Mouse (Mus musculus) activated CD4-positive, CD25-positive, alpha-beta regulatory T cell, adult 9 weeks (primary cell): ENCODE data around the gene Zan. TPM values are rescaled to one million over a fixed set of nuclear protein-coding genes. Genes with fewer than 3 reads are reported as not detected.

Experiments used
- polyA plus RNA-seq: library from polyadenylated mRNA; unstranded; fragments of 100-300 nt; shearing (Covaris generic); gene quantifications from one replicate; pipeline ENCODE4 v1.2.1, GENCODE M21; 2017

Zan gene
- polyA plus RNA-seq, result 0.26 TPM

DNA sequence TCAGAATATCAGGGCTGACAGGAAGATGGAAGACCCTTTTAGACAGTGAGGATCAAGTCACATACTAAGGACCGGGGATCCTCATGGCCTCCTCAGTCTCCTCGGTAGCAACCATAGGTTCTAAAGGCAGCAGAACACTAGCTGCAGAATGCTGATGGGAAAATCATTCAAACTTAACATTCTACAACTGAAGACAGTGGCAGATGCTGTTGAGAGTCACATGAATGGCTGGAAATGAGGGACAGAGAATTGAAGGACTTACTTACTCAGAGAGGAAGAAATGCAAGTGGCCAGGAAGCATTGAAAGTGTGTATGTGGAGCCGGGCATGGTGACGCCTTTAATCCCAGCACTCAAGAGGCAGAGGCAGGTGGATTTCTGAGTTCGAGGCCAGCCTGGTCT lies at the start of gene Zan:
Gene Zan, minus strand, starts transcription at position 101 of the 400 bp plus-strand sequence.

DNA sequence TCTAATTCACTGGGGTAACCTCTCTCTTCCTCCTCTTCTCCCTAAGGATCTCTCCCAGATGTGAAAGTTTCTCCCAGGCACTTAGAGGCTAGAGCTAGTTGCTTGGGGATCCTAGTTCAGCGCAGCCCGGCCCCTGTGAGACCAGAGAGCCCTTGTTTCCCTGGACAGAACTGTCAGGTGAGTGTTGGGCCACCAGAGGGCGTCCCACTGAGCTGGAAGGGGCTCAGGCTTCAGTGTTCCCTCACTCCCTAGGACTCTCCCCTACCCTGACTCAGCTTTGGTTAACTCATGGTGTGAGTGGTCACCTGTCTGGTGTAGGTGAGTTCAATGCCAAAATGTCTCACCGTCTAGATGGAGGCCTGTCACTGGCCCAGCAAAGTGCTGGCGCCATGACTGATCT lies 41.6 kb upstream of the Zan start, which contains the start of gene Gigyf1:
Gene Gigyf1, plus strand, starts transcription at position 113 of the 400 bp plus-strand sequence.

DNA sequence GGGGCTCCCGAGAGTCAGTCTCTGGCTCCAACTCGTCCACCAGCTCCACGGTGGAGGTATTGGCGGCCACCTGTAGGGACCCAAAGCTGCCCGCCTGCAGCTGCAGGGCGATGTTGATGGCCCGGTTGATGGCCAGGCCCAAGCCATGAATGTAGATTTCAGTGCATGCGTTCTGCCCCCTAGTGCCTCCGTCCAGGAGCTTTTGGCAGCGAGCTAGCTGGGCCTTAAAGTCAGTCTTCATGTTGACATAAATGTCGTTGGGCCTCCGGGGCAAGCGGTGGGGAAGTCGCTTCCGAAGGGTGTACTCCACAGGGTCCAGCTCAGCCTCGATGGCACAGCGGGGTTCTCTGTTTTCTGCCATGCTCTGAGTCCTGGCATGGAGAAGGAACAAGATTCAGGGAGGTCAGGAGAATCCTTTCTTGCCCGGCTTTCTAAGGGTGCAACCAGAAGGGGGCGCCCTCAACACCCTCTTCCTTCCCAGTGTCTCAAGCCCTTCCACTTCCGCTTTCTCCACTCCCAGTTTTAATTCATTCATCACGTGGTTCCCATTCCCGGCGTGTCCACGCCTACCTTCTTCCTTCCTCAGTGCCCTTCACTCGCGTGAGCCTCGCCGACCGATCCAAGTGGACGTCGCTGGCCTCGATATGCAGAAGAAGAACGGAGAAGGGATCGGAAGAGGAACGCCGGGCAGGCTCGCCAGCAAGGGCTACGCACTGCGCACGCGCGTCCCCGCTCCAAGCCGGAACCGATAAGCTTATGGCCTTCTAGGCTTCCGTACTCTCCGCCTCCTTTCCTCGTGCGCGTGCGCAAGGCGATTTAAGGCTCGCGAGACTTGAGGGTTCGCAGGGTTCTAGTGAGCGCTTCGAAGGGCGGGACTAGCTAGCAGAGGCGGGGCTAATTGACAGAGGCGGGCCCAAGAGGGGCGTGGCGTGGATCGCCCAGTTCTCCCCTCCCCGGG lies 25.1 kb upstream of the Zan start, which contains the start of gene Pop7:
Gene Pop7, minus strand, starts transcription at position 810 of the 958 bp plus-strand sequence.

DNA sequence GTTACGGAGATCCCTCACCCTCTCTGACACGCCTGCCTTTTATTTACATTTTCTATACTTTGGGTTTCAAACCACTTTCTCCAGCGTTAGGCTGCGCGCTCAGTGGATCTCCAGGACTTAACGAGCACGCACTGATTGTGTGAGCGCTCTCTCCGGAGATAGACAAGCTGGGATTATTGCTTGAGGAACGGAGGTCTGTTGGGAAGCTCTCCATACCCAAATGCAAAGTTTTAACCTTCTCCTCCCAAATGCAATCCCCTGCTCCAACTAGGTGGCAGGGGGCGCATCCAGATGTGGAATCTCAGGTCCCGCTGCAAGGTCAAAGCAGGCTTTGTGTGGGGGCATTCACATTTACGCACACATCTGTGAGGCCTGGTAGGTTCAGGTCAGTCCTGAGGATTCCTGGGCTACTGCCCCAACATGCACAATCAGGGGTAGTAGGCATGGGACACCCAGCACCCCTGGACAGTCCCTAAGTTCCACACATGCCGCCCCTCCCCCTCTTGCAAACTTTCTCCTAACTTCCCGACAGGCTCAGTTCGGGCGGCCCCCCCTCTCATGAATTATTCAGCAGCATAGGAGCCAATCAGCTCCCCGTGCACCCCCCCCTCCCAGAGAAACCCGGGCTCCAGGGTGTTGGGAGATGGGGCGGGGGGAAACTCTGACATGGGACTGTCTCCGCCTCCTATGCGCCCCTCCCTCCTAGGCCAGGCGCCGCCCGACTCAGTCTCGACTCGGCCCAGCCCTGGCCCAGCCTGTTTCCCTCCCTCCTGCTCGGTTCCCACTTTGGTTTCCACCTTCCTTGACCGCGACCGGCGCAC lies 127.3 kb downstream of the Zan start, which contains the start of gene Ephb4:
Gene Ephb4, plus strand, starts transcription at position 726 of the 821 bp plus-strand sequence.

DNA sequence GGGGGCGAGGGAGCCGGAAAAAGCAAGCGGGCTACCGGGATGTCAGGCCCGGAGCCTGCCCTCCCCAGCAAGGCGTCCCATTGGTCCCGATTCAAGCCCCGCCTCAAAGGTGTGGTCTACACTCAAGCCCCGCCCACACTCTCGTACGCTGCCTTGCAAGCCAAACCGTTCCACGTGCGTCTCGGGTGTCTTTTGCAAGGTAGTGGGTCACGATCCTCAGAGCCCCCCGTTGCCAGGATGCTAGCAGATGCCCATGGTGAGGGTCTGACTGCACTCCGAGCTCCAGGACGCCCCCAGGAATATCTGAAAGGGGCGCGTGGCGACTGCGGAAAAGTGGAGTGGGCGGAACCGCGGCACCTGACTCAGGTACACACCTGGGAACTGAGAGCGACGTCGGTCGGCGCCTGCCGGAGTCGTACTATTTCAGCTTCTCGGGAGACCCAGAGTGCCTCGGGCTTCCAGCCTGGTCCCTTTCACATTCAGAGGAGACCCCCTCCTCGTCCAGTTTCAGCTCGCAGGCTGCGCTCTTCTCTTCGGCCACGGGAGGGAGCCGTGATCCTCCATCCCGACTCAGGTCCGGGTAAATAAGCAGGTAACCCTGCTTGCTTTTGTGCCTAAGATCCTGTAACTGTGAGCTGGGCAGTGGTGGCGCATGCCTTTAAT lies 143.2 kb downstream of the Zan start, which contains the start of gene Slc12a9:
Gene Slc12a9, minus strand, starts transcription at position 86 of the 663 bp plus-strand sequence.

Other genes starting within 250 kb of the Zan start
- gene Ache, start 189.5 kb downstream of the Zan start, polyA plus RNA-seq, result 0.33 TPM
- gene Ufsp1, start 182.4 kb downstream of the Zan start, polyA plus RNA-seq, result 2.5 TPM
- gene Srrt, start 169.4 kb downstream of the Zan start, polyA plus RNA-seq, result 112 TPM
- gene Trip6, start 162.7 kb downstream of the Zan start, polyA plus RNA-seq, result 7.7 TPM
- gene Slc12a9, start 143.5 kb downstream of the Zan start, polyA plus RNA-seq, result 28.4 TPM
- not detected for gene Ephb4, start 127.0 kb downstream of the Zan start, polyA plus RNA-seq
- gene Pop7, start 25.5 kb upstream of the Zan start, polyA plus RNA-seq, result 52.7 TPM
- gene Gigyf1, start 41.5 kb upstream of the Zan start, polyA plus RNA-seq, result 3.3 TPM
- gene Epo, start 56.2 kb upstream of the Zan start, polyA plus RNA-seq, result not detected
- gene Gnb2, start 56.4 kb upstream of the Zan start, polyA plus RNA-seq, result 216 TPM
- not detected for gene Actl6b, start 76.5 kb upstream of the Zan start, polyA plus RNA-seq
- 0.68 TPM for gene Tfr2, start 92.8 kb upstream of the Zan start, polyA plus RNA-seq
- gene Mospd3, start 124.0 kb upstream of the Zan start, polyA plus RNA-seq, result 94.8 TPM
- gene Pcolce, start 136.7 kb upstream of the Zan start, polyA plus RNA-seq, result 2.3 TPM
- 0.40 TPM for gene Fbxo24, start 151.9 kb upstream of the Zan start, polyA plus RNA-seq
- 322 TPM for gene Lrch4, start 152.1 kb upstream of the Zan start, polyA plus RNA-seq
- 81.4 TPM for gene Gm20605, start 152.1 kb upstream of the Zan start, polyA plus RNA-seq
- gene Sap25, start 164.3 kb upstream of the Zan start, polyA plus RNA-seq, result 137 TPM
- not detected for gene Irs3, start 168.7 kb upstream of the Zan start, polyA plus RNA-seq
- gene Agfg2, start 207.7 kb upstream of the Zan start, polyA plus RNA-seq, result 31.3 TPM